Mouse (Mus musculus) C2C12 (cell line): ENCODE data around the gene B230118H07Rik.

ENCODE experiments used
- CEBPB ChIP-seq: IDR thresholded peaks from one replicate; pipeline ENCODE4 v1.6.1; 2011; ENCODE audit warnings: low read depth, mild to moderate bottlenecking, control low read depth, moderate library complexity
- CTCF ChIP-seq: IDR thresholded peaks from one replicate; pipeline ENCODE4 v1.5.1; 2011; ENCODE audit not compliant: control insufficient read depth, insufficient read depth, insufficient read length
- FOSL1 ChIP-seq: IDR thresholded peaks from one replicate; pipeline ENCODE4 v1.8.0; 2011; ENCODE audit warnings: mild to moderate bottlenecking, low read length; ENCODE audit not compliant: poor library complexity, insufficient read depth, severe bottlenecking
- MAX ChIP-seq: IDR thresholded peaks from one replicate; pipeline ENCODE4 v1.6.1; 2011; ENCODE audit warnings: mild to moderate bottlenecking, control low read depth
- MYOD1 ChIP-seq: IDR thresholded peaks from one replicate; pipeline ENCODE4 v1.6.1; 2011; ENCODE audit warnings: low read depth; ENCODE audit not compliant: control insufficient read depth, insufficient read length
- MYOG ChIP-seq: IDR thresholded peaks from one replicate; pipeline ENCODE4 v1.6.1; 2011; ENCODE audit not compliant: control insufficient read depth, insufficient read length; ENCODE audit errors: extremely low read depth
- USF1 ChIP-seq: IDR thresholded peaks from one replicate; pipeline ENCODE4 v1.6.1; 2011; ENCODE audit warnings: low read depth, mild to moderate bottlenecking, control low read depth, moderate library complexity

DNA sequence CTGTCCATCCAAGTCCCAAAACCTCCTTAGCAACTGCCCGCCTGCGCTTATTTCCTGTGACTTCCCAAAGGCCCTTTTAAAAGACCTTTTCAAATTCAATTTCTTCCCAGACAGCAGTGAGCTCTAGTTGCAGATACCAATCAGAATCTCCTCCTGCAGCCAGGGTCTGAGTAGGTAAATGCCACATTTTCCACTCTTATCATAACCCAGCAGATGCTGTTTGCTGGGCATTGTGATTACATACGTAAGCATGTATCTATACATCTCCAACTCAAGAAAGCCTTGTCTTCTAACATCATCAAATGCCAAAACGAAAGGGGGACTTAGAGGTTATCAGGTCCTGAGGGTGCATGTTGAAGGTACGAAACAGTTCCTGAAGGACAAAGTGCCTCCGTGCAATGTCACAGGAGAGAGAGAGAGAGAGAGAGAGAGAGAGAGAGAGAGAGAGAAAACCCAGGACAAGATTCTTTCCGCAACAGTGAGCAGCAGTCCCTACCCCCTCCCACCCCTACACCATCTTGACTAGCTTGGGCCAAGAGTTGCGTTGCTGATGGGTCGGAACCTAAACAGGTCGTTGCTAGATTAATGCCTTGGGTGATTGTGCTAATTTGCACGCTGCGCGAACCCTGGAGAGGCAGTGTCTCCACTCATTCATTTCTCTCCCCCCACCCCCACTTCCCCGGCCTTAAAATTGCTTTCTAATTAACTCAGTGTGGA, 3.0 kb upstream of the B230118H07Rik start:
- TF ChIP-seq USF1, result no peak
- no peak for TF ChIP-seq MYOG
- no peak for TF ChIP-seq CTCF
- TF ChIP-seq MAX, result no peak
- TF ChIP-seq CEBPB, result no peak
- no peak for TF ChIP-seq MYOD1
- no peak for TF ChIP-seq FOSL1
